Mouse (Mus musculus) MEL (cell line): ENCODE measurements around the gene Tmem91. TPM values are rescaled to one million over a fixed set of nuclear protein-coding genes. Genes with fewer than 3 reads are reported as not detected.

ENCODE experiments used
- DNase-seq: peaks from one replicate; pipeline ENCODE4 v3.0.0; 2011; ENCODE audit warnings: low read depth, low spot score
- H3K27ac ChIP-seq: 2 replicates; pipeline ENCODE4 v1.5.1; 2012; ENCODE audit warnings: low read depth, mild to moderate bottlenecking, control low read depth, low read length, moderate library complexity; ENCODE audit not compliant: control insufficient read depth
- H3K27me3 ChIP-seq, 2 experiments: fragments of 150-350 bp in 1 of 2; sonication (generic) in 1 of 2; 2 replicates each; pipeline ENCODE4 v1.6.1; 2012; ENCODE audit warnings: low read length in 2 of 2, mild to moderate bottlenecking in 2 of 2, improper control_type of control experiment in 1 of 2, moderate library complexity in 1 of 2; ENCODE audit not compliant: insufficient read depth in 2 of 2, control insufficient read depth in 1 of 2
- H3K36me3 ChIP-seq, 2 experiments: 2 replicates each; pipeline ENCODE4 v1.6.1; 2012 to 2014; ENCODE audit warnings: low read length in 2 of 2, improper control_type of control experiment in 1 of 2, inconsistent platforms in 1 of 2, mild to moderate bottlenecking in 1 of 2; ENCODE audit not compliant: insufficient read depth in 2 of 2, control insufficient read depth in 1 of 2
- H3K4me1 ChIP-seq, 2 experiments: fragments of 150-350 bp in 1 of 2; sonication (generic) in 1 of 2; 2 replicates each; pipeline ENCODE4 v1.6.1; 2012; ENCODE audit warnings: low read length in 2 of 2, improper control_type of control experiment in 1 of 2, mild to moderate bottlenecking in 1 of 2; ENCODE audit not compliant: insufficient read depth in 2 of 2, control insufficient read depth in 1 of 2
- H3K4me3 ChIP-seq, 2 experiments: fragments of 150-350 bp in 1 of 2; sonication (generic) in 1 of 2; 2 replicates each; pipeline ENCODE4 v1.5.1; 2012; ENCODE audit warnings: low read depth in 2 of 2, low read length in 2 of 2, mild to moderate bottlenecking in 2 of 2, moderate library complexity in 2 of 2, control low read depth in 1 of 2, improper control_type of control experiment in 1 of 2; ENCODE audit not compliant: control insufficient read depth in 1 of 2, insufficient read depth in 1 of 2
- H3K79me2 ChIP-seq: 2 replicates; pipeline ENCODE4 v1.6.1; 2012; ENCODE audit warnings: mild to moderate bottlenecking, low read length, moderate library complexity; ENCODE audit not compliant: control insufficient read depth, poor library complexity, insufficient read depth
- H3K9ac ChIP-seq: 2 replicates; pipeline ENCODE4 v1.6.1; 2012; ENCODE audit warnings: low read depth, mild to moderate bottlenecking, control low read depth, low read length, moderate library complexity; ENCODE audit not compliant: control insufficient read depth, poor library complexity, severe bottlenecking
- H3K9me3 ChIP-seq: fragments of 150-350 bp; sonication (generic); replicated peaks from 2 replicates; pipeline ENCODE4 v1.6.1; 2012; ENCODE audit warnings: mild to moderate bottlenecking, low read length, improper control_type of control experiment, moderate library complexity; ENCODE audit not compliant: insufficient read depth
- BHLHE40 ChIP-seq: IDR thresholded peaks from 2 replicates; pipeline ENCODE4 v1.6.1; 2012; ENCODE audit warnings: low read depth, mild to moderate bottlenecking, inconsistent platforms, low read length, improper control_type of control experiment, borderline replicate concordance
- ELF1 ChIP-seq: IDR thresholded peaks from 2 replicates; pipeline ENCODE4 v1.6.1; 2014; ENCODE audit warnings: low read depth, mild to moderate bottlenecking, inconsistent platforms, low read length, improper control_type of control experiment, moderate library complexity
- ETS1 ChIP-seq: IDR thresholded peaks from 2 replicates; pipeline ENCODE4 v1.6.1; 2012; ENCODE audit warnings: low read depth, mild to moderate bottlenecking, inconsistent platforms, low read length, improper control_type of control experiment, moderate library complexity
- GABPA ChIP-seq: IDR thresholded peaks from 2 replicates; pipeline ENCODE4 v1.6.1; 2012; ENCODE audit warnings: low read depth, mild to moderate bottlenecking, inconsistent platforms, low read length, improper control_type of control experiment, moderate library complexity
- GATA1 ChIP-seq: IDR thresholded peaks from 2 replicates; pipeline ENCODE4 v1.6.1; 2011; ENCODE audit warnings: low read depth, low read length, improper control_type of control experiment
- HCFC1 ChIP-seq: IDR thresholded peaks from 2 replicates; pipeline ENCODE4 v1.6.1; 2012; ENCODE audit warnings: low read depth, mild to moderate bottlenecking, inconsistent platforms, low read length, improper control_type of control experiment, moderate library complexity
- MAFK ChIP-seq: IDR thresholded peaks from 2 replicates; pipeline ENCODE4 v1.6.1; 2011; ENCODE audit warnings: low read depth, mild to moderate bottlenecking, low read length, improper control_type of control experiment, borderline replicate concordance
- MAX ChIP-seq: IDR thresholded peaks from 2 replicates; pipeline ENCODE4 v1.6.1; 2011; ENCODE audit warnings: low read length, improper control_type of control experiment
- MAZ ChIP-seq: IDR thresholded peaks from 2 replicates; pipeline ENCODE4 v1.6.1; 2012; ENCODE audit warnings: low read depth, mild to moderate bottlenecking, inconsistent platforms, low read length, improper control_type of control experiment
- MEF2A ChIP-seq: IDR thresholded peaks from 2 replicates; pipeline ENCODE4 v1.6.1; 2014; ENCODE audit warnings: low read depth, mild to moderate bottlenecking, inconsistent platforms, low read length, improper control_type of control experiment; ENCODE audit not compliant: poor library complexity, insufficient replicate concordance, severe bottlenecking; ENCODE audit errors: extremely low read depth
- MXI1 ChIP-seq: IDR thresholded peaks from 2 replicates; pipeline ENCODE4 v1.6.1; 2011; ENCODE audit warnings: mild to moderate bottlenecking, low read depth, low read length, improper control_type of control experiment
- MYC ChIP-seq: IDR thresholded peaks from 2 replicates; pipeline ENCODE4 v1.6.1; 2011; ENCODE audit warnings: low read depth, mild to moderate bottlenecking, low read length, improper control_type of control experiment, moderate library complexity
- NELFE ChIP-seq: IDR thresholded peaks from 2 replicates; pipeline ENCODE4 v1.6.1; 2011; ENCODE audit warnings: low read depth, low read length, improper control_type of control experiment
- NRF1 ChIP-seq: IDR thresholded peaks from 2 replicates; pipeline ENCODE4 v1.6.1; 2014; ENCODE audit warnings: low read depth, mild to moderate bottlenecking, inconsistent platforms, low read length, improper control_type of control experiment, moderate library complexity; ENCODE audit not compliant: poor library complexity, insufficient read depth, severe bottlenecking
- POLR2A ChIP-seq, 2 experiments: IDR thresholded peaks; 2 replicates each; pipeline ENCODE4 v1.6.1; 2011 to 2012; ENCODE audit warnings: low read length in 2 of 2, mild to moderate bottlenecking in 2 of 2, control low read depth in 1 of 2, improper control_type of control experiment in 1 of 2, low read depth in 1 of 2, moderate library complexity in 1 of 2; ENCODE audit not compliant: control insufficient read depth in 1 of 2, insufficient read depth in 1 of 2, poor library complexity in 1 of 2
- POLR2AphosphoS2 ChIP-seq: IDR thresholded peaks from 2 replicates; pipeline ENCODE4 v1.6.1; 2011; ENCODE audit warnings: low read length, improper control_type of control experiment
- POLR2AphosphoS5 ChIP-seq: IDR thresholded peaks from 2 replicates; pipeline ENCODE4 v1.6.1; 2012; ENCODE audit warnings: low read depth, borderline replicate concordance, mild to moderate bottlenecking, inconsistent platforms, low read length, moderate library complexity, mixed read lengths
- SIN3A ChIP-seq: IDR thresholded peaks from 2 replicates; pipeline ENCODE4 v1.6.1; 2012; ENCODE audit warnings: low read length, improper control_type of control experiment, inconsistent platforms
- SMC3 ChIP-seq: IDR thresholded peaks from 2 replicates; pipeline ENCODE4 v1.6.1; 2011; ENCODE audit warnings: low read depth, low read length, improper control_type of control experiment
- TCF12 ChIP-seq: IDR thresholded peaks from 2 replicates; pipeline ENCODE4 v1.6.1; 2014; ENCODE audit warnings: low read depth, mild to moderate bottlenecking, inconsistent platforms, low read length, improper control_type of control experiment, moderate library complexity
- UBTF ChIP-seq: IDR thresholded peaks from 2 replicates; pipeline ENCODE4 v1.6.1; 2012; ENCODE audit warnings: low read depth, mild to moderate bottlenecking, inconsistent platforms, low read length, improper control_type of control experiment, moderate library complexity, borderline replicate concordance; ENCODE audit not compliant: insufficient read depth
- USF1 ChIP-seq: IDR thresholded peaks from 2 replicates; pipeline ENCODE4 v1.6.1; 2014; ENCODE audit warnings: low read depth, mild to moderate bottlenecking, inconsistent platforms, low read length, improper control_type of control experiment, moderate library complexity
- ZC3H11A ChIP-seq: IDR thresholded peaks from 2 replicates; pipeline ENCODE4 v1.6.1; 2012; ENCODE audit warnings: low read depth, mild to moderate bottlenecking, inconsistent platforms, low read length, improper control_type of control experiment
- polyA plus RNA-seq, 2 experiments: library from polyadenylated mRNA; stranded (reverse) in 1 of 2; unstranded in 1 of 2; fragments of >175 nt in 1 of 2; fragments of >200 nt in 1 of 2; gene quantifications; 2 replicates each; pipeline versions ENCODE4 v1.2.1 to v1.2.4; 2012; ENCODE audit warnings: low replicate concordance in 2 of 2, low read depth in 1 of 2; ENCODE audit not compliant: insufficient read length in 2 of 2, insufficient read depth in 1 of 2, missing spikeins in 1 of 2
- total RNA-seq: library from RNA; depleted of rRNA; stranded (reverse); fragments of 300-350 nt; gene quantifications from 2 replicates; pipeline ENCODE4 v1.2.3, GENCODE M21; 2012

The Tmem91 gene
- total and polyA plus RNA-seq, 3 experiments: 0.89 to 3.3 TPM; not detected in 1

DNA sequence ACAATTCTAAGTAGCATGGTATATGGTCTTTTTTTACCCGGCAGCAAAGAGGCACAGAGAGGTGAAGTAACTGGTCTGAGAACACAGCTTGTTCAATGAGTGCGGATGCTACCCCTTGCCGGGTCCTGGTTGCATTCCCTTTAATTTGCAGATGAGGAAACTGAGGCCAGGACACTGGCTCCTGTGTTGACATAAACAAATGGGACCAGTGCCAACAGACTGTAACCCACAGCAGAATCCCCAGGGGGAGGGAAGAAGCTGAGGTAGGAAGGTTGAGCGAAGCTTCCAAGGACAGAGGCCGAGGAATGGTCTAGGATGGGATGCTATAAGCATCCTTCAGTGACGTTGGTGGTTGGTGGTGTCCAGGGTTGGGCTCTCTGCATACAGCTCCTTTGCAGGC, 439 bp upstream of the Tmem91 start:
- H3K27me3 ChIP-seq: no peaks in the 10 kb centered on the region
- no peak overlapping the region for H3K4me3 ChIP-seq
- no peaks in the 10 kb centered on the region; the same call in 1 of the 2 replicates for H3K79me2 ChIP-seq
- no peak for DNase-seq
- peaks cover 0 to 23% of the 10 kb centered on the region in 2 experiments; a peak in 2 of 4 replicates for H3K36me3 ChIP-seq
- H3K9me3 ChIP-seq: no peaks in the 10 kb centered on the region
- no peak overlapping the region for H3K9ac ChIP-seq
- H3K4me1 ChIP-seq: peaks cover 4 to 28% of the 10 kb centered on the region in 2 experiments; a peak in 2 of 4 replicates
- TF ChIP-seq MAFK (no peak), POLR2AphosphoS5 (no peak), USF1 (no peak), MYC (no peak), NELFE (no peak), TCF12 (no peak), NRF1 (no peak), MXI1 (no peak), SMC3 (no peak), GABPA (no peak), MAX (no peak), BHLHE40 (no peak), ELF1 (no peak), ETS1 (no peak), MAZ (no peak), ZC3H11A (no peak), UBTF (no peak), GATA1 (no peak), MEF2A (no peak)
- H3K27ac ChIP-seq: no peak overlapping the region

- Histone ChIP-seq H3K27me3 (no peaks in the 10 kb centered on the region), H3K79me2 (no peaks in the 10 kb centered on the region), H3K27ac (no peak overlapping the region), H3K4me1 (peaks cover 3 to 21% of the 10 kb centered on the region in 2 experiments; a peak in 2 of 4 replicates), H3K9me3 (no peaks in the 10 kb centered on the region), H3K9ac (no peak overlapping the region), H3K4me3 (no peak overlapping the region), H3K36me3 (peaks cover 0 to 16% of the 10 kb centered on the region in 2 experiments; a peak in 2 of 4 replicates)
- no peak for DNase-seq
- TF ChIP-seq POLR2A (IDR thresholded peaks at IDR 0.05; ENCODE audit: control insufficient read depth in 1 of 2, insufficient read depth in 1 of 2, low read depth in 1 of 2, low read length in 2 of 2, poor library complexity in 1 of 2) (0 out of 4 replicates have a peak, but pooled peaks of 1 of the 2 experiments have one; percentile 5), SIN3A (no peak), HCFC1 (no peak), POLR2AphosphoS2 (0 out of 2 replicates have a peak, but pooled peaks have one; percentile 11)
These were observed 669 bp downstream of the Tmem91 start for GRCm38 (mm10) chr7:25674297-25674696.
